Mouse (Mus musculus) ES-CJ7 (cell line): ENCODE data around the gene Rab44.

ENCODE experiments used
- DNase-seq: peaks from one replicate; pipeline ENCODE4 v3.0.0; 2011; ENCODE audit warnings: low read depth, low spot score

Gene Rab44

GRCm38 (mm10) chr17:29168438-29168837 lies 54.5 kb downstream of the Rab44 start:
- DNase-seq, result no peak

- no peak for DNase-seq
Measured at GRCm38 (mm10) chr17:29168996-29169601, 55.2 kb downstream of the Rab44 start.

GRCm38 (mm10) chr17:29170431-29171000 lies 56.6 kb downstream of the Rab44 start:
- DNase-seq, result no peak

- DNase-seq, result peak; percentile 91
Measured at GRCm38 (mm10) chr17:29171001-29171772, 57.2 kb downstream of the Rab44 start.

- no peak for DNase-seq
Measured at GRCm38 (mm10) chr17:29172062-29172461, 58.1 kb downstream of the Rab44 start.

- DNase-seq, result no peak
Measured at GRCm38 (mm10) chr17:29173165-29173564, 59.2 kb downstream of the Rab44 start.

- DNase-seq, result no peak
Measured at GRCm38 (mm10) chr17:29175693-29176092, 61.7 kb downstream of the Rab44 start.

- DNase-seq, result peak; percentile 73
Measured at GRCm38 (mm10) chr17:29176391-29177267, 62.7 kb downstream of the Rab44 start.

GRCm38 (mm10) chr17:29178503-29179059 lies 64.6 kb downstream of the Rab44 start:
- DNase-seq, result no peak

- no peak for DNase-seq
Measured at GRCm38 (mm10) chr17:29179917-29180316, 66.0 kb downstream of the Rab44 start.

GRCm38 (mm10) chr17:29180406-29181127 lies 66.6 kb downstream of the Rab44 start:
- no peak for DNase-seq

GRCm38 (mm10) chr17:29181751-29182150 lies 67.8 kb downstream of the Rab44 start:
- no peak for DNase-seq

GRCm38 (mm10) chr17:29183162-29183561 lies 69.2 kb downstream of the Rab44 start:
- no peak for DNase-seq

GRCm38 (mm10) chr17:29185376-29186046 lies 71.6 kb downstream of the Rab44 start:
- DNase-seq, result peak; percentile 79

- DNase-seq, result peak; percentile 94
Measured at GRCm38 (mm10) chr17:29186989-29187859, 73.3 kb downstream of the Rab44 start.

GRCm38 (mm10) chr17:29188989-29189388 lies 75.0 kb downstream of the Rab44 start:
- peak; percentile 94 for DNase-seq

GRCm38 (mm10) chr17:29195579-29195978 lies 81.6 kb downstream of the Rab44 start:
- DNase-seq, result no peak
